Mouse (Mus musculus) liver, adult 2 months (tissue): Measurements from ENCODE around the gene Sorl1.

ENCODE experiments used
- CTCF ChIP-seq: fragments of 200-500 bp; IDR thresholded peaks from 2 replicates; pipeline ENCODE4 v1.5.1; 2011; ENCODE audit warnings: low read depth, low read length, control low read depth
- POLR2A ChIP-seq: fragments of 200-500 bp; IDR thresholded peaks from 2 replicates; pipeline ENCODE4 v1.6.1; 2011; ENCODE audit warnings: low read length, control low read depth; ENCODE audit not compliant: insufficient read depth; ENCODE audit errors: extremely low read depth

DNA sequence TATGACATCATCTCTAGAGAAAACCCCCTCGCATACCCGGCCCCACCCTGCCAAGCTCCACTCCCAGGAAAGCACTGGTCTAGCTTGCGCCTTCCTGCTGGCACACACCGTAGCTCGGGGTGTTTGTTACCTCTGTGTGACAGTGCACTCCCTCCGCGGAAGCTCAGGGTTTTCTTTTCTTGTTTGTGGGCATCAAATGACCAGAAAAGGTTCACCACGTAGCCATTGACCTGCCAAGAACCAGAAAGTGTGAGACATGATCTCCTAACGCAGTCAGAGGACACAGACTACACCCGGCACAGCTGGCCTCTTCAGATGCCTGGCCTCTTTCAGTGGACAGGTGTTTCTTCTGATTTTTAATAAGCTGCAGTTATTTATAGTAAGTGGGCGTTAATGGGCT is 139.8 kb downstream of the Sorl1 start:
- no peak for TF ChIP-seq POLR2A
- no peak for TF ChIP-seq CTCF
